Mouse (Mus musculus) CH12.LX (cell line): ENCODE results near the gene Kmo. TPM values are rescaled to one million over a fixed set of nuclear protein-coding genes. Genes with fewer than 3 reads are reported as not detected.

Experiments
- DNase-seq: peaks from one replicate; pipeline ENCODE4 v3.0.0-alpha.2; 2013; ENCODE audit errors: extremely low read depth
- H3K27ac ChIP-seq: 2 replicates; pipeline ENCODE4 v1.5.1; 2012; ENCODE audit warnings: low read depth, mild to moderate bottlenecking, control low read depth, moderate library complexity; ENCODE audit not compliant: insufficient read depth
- H3K27me3 ChIP-seq: replicated peaks from 2 replicates; pipeline ENCODE3; 2012; ENCODE audit warnings: inconsistent platforms
- H3K36me3 ChIP-seq, 2 experiments: replicated peaks in 1 of 2; 2 replicates each; pipeline versions ENCODE3 to v1.6.1; 2012; ENCODE audit warnings: inconsistent platforms in 1 of 2, low read length in 1 of 2, mild to moderate bottlenecking in 1 of 2, mixed read lengths in 1 of 2, moderate library complexity in 1 of 2; ENCODE audit not compliant: control insufficient read depth in 1 of 2, insufficient read depth in 1 of 2
- H3K4me1 ChIP-seq, 2 experiments: 2 replicates each; pipeline ENCODE4 v1.6.1; 2012; ENCODE audit warnings: inconsistent platforms in 1 of 2, moderate library complexity in 1 of 2; ENCODE audit not compliant: insufficient read depth in 2 of 2, control insufficient read depth in 1 of 2
- H3K4me2 ChIP-seq: 2 replicates; pipeline ENCODE4 v1.6.1; 2012; ENCODE audit warnings: low read depth, mild to moderate bottlenecking, control low read depth; ENCODE audit not compliant: poor library complexity, insufficient read depth, severe bottlenecking
- H3K4me3 ChIP-seq, 3 experiments: fragments of 150-350 bp in 1 of 3; sonication (generic) in 1 of 3; replicated peaks in 1 of 3; 2 replicates each; pipeline versions ENCODE3 to v1.5.1; 2011 to 2012; ENCODE audit warnings: low read depth in 2 of 3, low read length in 2 of 3, mild to moderate bottlenecking in 2 of 3, moderate library complexity in 2 of 3, control low read depth in 1 of 3, improper control_type of control experiment in 1 of 3, inconsistent platforms in 1 of 3, mixed read lengths in 1 of 3; ENCODE audit not compliant: poor library complexity in 1 of 3
- H3K79me2 ChIP-seq: replicated peaks from 2 replicates; pipeline ENCODE4 v1.6.1; 2012; ENCODE audit warnings: mild to moderate bottlenecking, moderate library complexity; ENCODE audit not compliant: control insufficient read depth, poor library complexity, insufficient read depth, severe bottlenecking; ENCODE audit errors: extremely low read depth
- H3K9ac ChIP-seq: 2 replicates; pipeline ENCODE4 v1.6.1; 2012; ENCODE audit warnings: low read depth, mild to moderate bottlenecking, control low read depth, moderate library complexity; ENCODE audit not compliant: insufficient read depth
- H3K9me3 ChIP-seq: replicated peaks from 2 replicates; pipeline ENCODE3; 2012; ENCODE audit warnings: low read length, inconsistent platforms, mixed read lengths
- BHLHE40 ChIP-seq: IDR thresholded peaks from 2 replicates; pipeline ENCODE4 v1.6.1; 2011; ENCODE audit warnings: mild to moderate bottlenecking, low read depth, low read length, improper control_type of control experiment
- CHD1 ChIP-seq: IDR thresholded peaks from 2 replicates; pipeline ENCODE4 v1.6.1; 2012; ENCODE audit warnings: low read depth, low read length, improper control_type of control experiment, inconsistent platforms
- CHD2 ChIP-seq: IDR thresholded peaks from 2 replicates; pipeline ENCODE4 v1.6.1; 2011; ENCODE audit warnings: low read length, improper control_type of control experiment
- CTCF ChIP-seq, 2 experiments: IDR thresholded peaks in 1 of 2; conservative IDR thresholded peaks in 1 of 2; 2 replicates each; pipeline ENCODE4 v1.5.1; 2011 to 2012; ENCODE audit warnings: low read depth in 2 of 2, low read length in 2 of 2, improper control_type of control experiment in 1 of 2, inconsistent platforms in 1 of 2, mild to moderate bottlenecking in 1 of 2, moderate library complexity in 1 of 2
- E2F4 ChIP-seq: IDR thresholded peaks from 2 replicates; pipeline ENCODE4 v1.6.1; 2011; ENCODE audit warnings: low read depth, low read length, improper control_type of control experiment; ENCODE audit not compliant: insufficient replicate concordance
- ELF1 ChIP-seq: IDR thresholded peaks from 2 replicates; pipeline ENCODE4 v1.6.1; 2014; ENCODE audit warnings: low read depth, mild to moderate bottlenecking, inconsistent platforms, low read length, improper control_type of control experiment
- ETS1 ChIP-seq: conservative IDR thresholded peaks from 2 replicates; pipeline ENCODE4 v1.6.1; 2012; ENCODE audit warnings: low read depth, mild to moderate bottlenecking, inconsistent platforms, low read length, improper control_type of control experiment, moderate library complexity
- KAT2A ChIP-seq: IDR thresholded peaks from 2 replicates; pipeline ENCODE4 v1.6.1; 2012; ENCODE audit warnings: low read length, improper control_type of control experiment, inconsistent platforms; ENCODE audit not compliant: insufficient replicate concordance
- MAX ChIP-seq: IDR thresholded peaks from 2 replicates; pipeline ENCODE4 v1.6.1; 2011; ENCODE audit warnings: low read length, improper control_type of control experiment
- MEF2A ChIP-seq: IDR thresholded peaks from 2 replicates; pipeline ENCODE4 v1.6.1; 2014; ENCODE audit warnings: low read depth, mild to moderate bottlenecking, inconsistent platforms, low read length, improper control_type of control experiment, borderline replicate concordance
- MXI1 ChIP-seq: IDR thresholded peaks from 2 replicates; pipeline ENCODE4 v1.6.1; 2011; ENCODE audit warnings: mild to moderate bottlenecking, low read depth, low read length, improper control_type of control experiment
- MYC ChIP-seq: IDR thresholded peaks from 2 replicates; pipeline ENCODE4 v1.6.1; 2011; ENCODE audit warnings: low read depth, mild to moderate bottlenecking, improper control_type of control experiment, low read length
- NELFE ChIP-seq: IDR thresholded peaks from 2 replicates; pipeline ENCODE4 v1.6.1; 2011; ENCODE audit warnings: low read depth, low read length, improper control_type of control experiment
- PAX5 ChIP-seq: IDR thresholded peaks from 2 replicates; pipeline ENCODE4 v1.6.1; 2012; ENCODE audit warnings: low read length, inconsistent platforms, mixed read lengths
- POLR2AphosphoS2 ChIP-seq: IDR thresholded peaks from 2 replicates; pipeline ENCODE4 v1.6.1; 2011; ENCODE audit warnings: low read depth, low read length, improper control_type of control experiment
- RAD21 ChIP-seq: IDR thresholded peaks from 2 replicates; pipeline ENCODE4 v1.6.1; 2011; ENCODE audit warnings: low read depth, mild to moderate bottlenecking, low read length, improper control_type of control experiment, moderate library complexity
- SIN3A ChIP-seq: IDR thresholded peaks from 2 replicates; pipeline ENCODE4 v1.6.1; 2012; ENCODE audit warnings: low read length, improper control_type of control experiment, inconsistent platforms
- SMC3 ChIP-seq: IDR thresholded peaks from 2 replicates; pipeline ENCODE4 v1.6.1; 2011; ENCODE audit warnings: low read depth, low read length, improper control_type of control experiment
- UBTF ChIP-seq: IDR thresholded peaks from 2 replicates; pipeline ENCODE4 v1.6.1; 2012; ENCODE audit warnings: low read depth, mild to moderate bottlenecking, inconsistent platforms, low read length, improper control_type of control experiment, moderate library complexity
- USF1 ChIP-seq: IDR thresholded peaks from 2 replicates; pipeline ENCODE4 v1.6.1; 2014; ENCODE audit warnings: low read depth, mild to moderate bottlenecking, inconsistent platforms, low read length, improper control_type of control experiment
- ZKSCAN1 ChIP-seq: IDR thresholded peaks from 2 replicates; pipeline ENCODE4 v1.6.1; 2012; ENCODE audit warnings: low read depth, inconsistent platforms, low read length, improper control_type of control experiment, borderline replicate concordance
- ZNF384 ChIP-seq: IDR thresholded peaks from 2 replicates; pipeline ENCODE4 v1.6.1; 2012; ENCODE audit warnings: low read depth, low read length, improper control_type of control experiment, inconsistent platforms
- dilution Hi-C: fragments of 300-500 bp; cut with MboI; formaldehyde crosslinking; loops from 2 replicates; pipeline ENCODE4 v1.14.3; 2020; ENCODE audit warnings: low sequenced_read_pairs; ENCODE audit not compliant: extremely low pct_unique_long_range_greater_than_20kb, extremely low pct_ligation_motif_present
- in situ Hi-C: fragments of 300-500 bp; cut with MboI; formaldehyde crosslinking; loops from 3 replicates; pipeline ENCODE4 v1.14.3; 2019; ENCODE audit warnings: low sequenced_read_pairs, low pct_ligation_motif_present, low pct_unique_long_range_greater_than_20kb, mixed read lengths
- polyA plus RNA-seq: library from polyadenylated mRNA; unstranded; fragments of >175 nt; gene quantifications from 2 replicates; pipeline ENCODE4 v1.2.1, GENCODE M21; 2012; ENCODE audit warnings: low read depth; ENCODE audit not compliant: insufficient read length
- total RNA-seq, 2 experiments: library from RNA; depleted of rRNA; stranded (reverse); fragments of 300-350 nt in 1 of 2; fragments of >200 nt in 1 of 2; gene quantifications; 2 replicates each; pipeline ENCODE4 v1.2.3; 2012 to 2014

Gene Kmo
- total and polyA plus RNA-seq, 3 experiments, result 9.7 to 49.2 (median 42.5) TPM

DNA sequence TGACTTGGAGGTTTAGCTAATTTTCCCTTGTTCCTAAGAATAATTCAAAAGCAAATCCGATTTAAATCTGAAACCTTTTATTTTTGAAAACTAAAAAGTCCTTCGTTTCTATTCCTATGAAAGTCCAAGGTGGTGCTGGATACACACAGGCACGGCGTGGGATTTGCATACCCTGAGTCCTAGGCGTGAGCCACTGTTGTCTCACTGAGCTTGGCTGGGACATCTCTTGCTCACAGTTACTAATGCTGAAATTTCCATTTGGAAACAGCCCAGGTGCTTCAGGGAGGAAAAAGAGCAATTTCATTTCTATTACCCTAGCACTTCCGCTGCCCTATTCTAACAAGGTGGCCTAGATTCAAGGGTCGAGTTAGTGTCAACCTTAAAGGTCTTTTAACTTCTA is 39.8 kb upstream of the Kmo start:
- in situ Hi-C loops, result no loop called here
- Histone ChIP-seq H3K4me1 (no peaks in the 10 kb centered on the region), H3K4me3 (no peak overlapping the region), H3K27ac (no peak overlapping the region), H3K36me3 (no peaks in the 10 kb centered on the region), H3K27me3 (no peaks in the 10 kb centered on the region), H3K9me3 (no peaks in the 10 kb centered on the region), H3K79me2 (no peaks in the 10 kb centered on the region), H3K9ac (no peak overlapping the region), H3K4me2 (no peak overlapping the region)
- dilution Hi-C loops, result no loop called here
- TF ChIP-seq MAX (no peak), PAX5 (no peak), ZKSCAN1 (no peak), NELFE (no peak), ZNF384 (no peak), CHD2 (no peak), USF1 (no peak), SMC3 (no peak), E2F4 (no peak), BHLHE40 (no peak), UBTF (no peak), SIN3A (no peak), KAT2A (no peak), POLR2AphosphoS2 (no peak), ELF1 (no peak), CHD1 (no peak), MYC (no peak), MXI1 (no peak), ETS1 (no peak)
- no peak for DNase-seq

DNA sequence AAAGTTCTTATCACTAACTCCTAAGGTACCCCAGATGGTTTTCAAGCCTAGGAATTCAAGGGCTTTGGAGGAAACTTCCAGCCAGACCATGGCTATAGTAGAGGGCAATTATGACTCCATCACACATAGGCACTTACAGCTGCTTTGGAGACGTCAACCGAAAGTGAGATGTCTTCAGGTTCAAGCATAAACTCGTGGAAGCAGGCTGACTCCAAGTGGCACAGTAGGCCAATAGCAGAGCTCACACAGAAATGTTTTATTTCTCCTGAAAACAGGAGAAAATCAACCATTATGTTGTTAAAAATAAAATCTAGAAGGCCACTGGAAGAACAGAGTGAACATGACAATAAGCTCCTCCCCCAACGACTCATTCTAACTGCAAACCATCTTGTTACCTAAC is 37.4 kb upstream of the Kmo start:
- H3K27ac ChIP-seq, result no peak overlapping the region
- dilution Hi-C loops, result no loop called here
- TF ChIP-seq E2F4 (no peak), RAD21 (peak; percentile 12), PAX5 (no peak), CTCF (conservative IDR thresholded peaks at IDR 0.05 in 1 of 2, IDR thresholded peaks at IDR 0.05 in 1 of 2; ENCODE audit: low read depth in 2 of 2, low read length in 2 of 2) (peak in 1 of 2 experiments; percentile 1; a peak in 1 of 4 replicates), MEF2A (no peak)
- H3K4me2 ChIP-seq, result no peak overlapping the region
- no peaks in the 10 kb centered on the region for H3K79me2 ChIP-seq
- no peak overlapping the region for H3K4me3 ChIP-seq
- H3K36me3 ChIP-seq, result no peaks in the 10 kb centered on the region
- H3K9me3 ChIP-seq, result no peaks in the 10 kb centered on the region
- H3K9ac ChIP-seq, result no peak overlapping the region
- in situ Hi-C loops, result no loop called here
- no peaks in the 10 kb centered on the region for H3K27me3 ChIP-seq
- H3K4me1 ChIP-seq, result no peaks in the 10 kb centered on the region
- DNase-seq, result no peak
